Mouse (Mus musculus): ENCODE data around the gene Qprt. TPM values are rescaled to one million over a fixed set of nuclear protein-coding genes. Genes with fewer than 3 reads are reported as not detected.

The Qprt gene
- polyA plus RNA-seq, 1 experiment from 2014 or later: 2.0 TPM

DNA sequence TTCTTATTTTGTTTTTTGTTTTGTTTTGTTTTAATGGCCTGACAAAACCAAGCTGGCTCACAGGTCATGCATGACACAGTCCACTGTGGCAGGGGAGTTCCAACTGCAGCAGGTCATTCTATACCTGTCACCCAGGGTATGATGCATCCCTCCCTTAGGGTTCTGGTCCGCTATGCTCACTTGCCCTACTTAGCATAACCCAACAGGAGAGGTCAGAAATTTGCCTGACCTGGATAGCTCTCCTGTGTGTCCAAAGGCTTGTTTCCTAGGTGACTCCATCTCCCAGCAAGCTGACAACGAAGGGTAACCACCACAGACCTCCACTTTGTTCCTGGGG, 24.2 kb upstream of the Qprt start:
- H3K36me3 ChIP-seq (ENCODE audit: control insufficient read depth, insufficient read depth, low read length): no peaks in the 10 kb centered on the region
- ATAC-seq (ENCODE audit: insufficient read depth, low FRiP score, low TSS enrichment) (no peak), DNase-seq (ENCODE audit: low spot score) (no peak)
- H3K27me3 ChIP-seq (ENCODE audit: control insufficient read depth, insufficient read depth, low read length): no peaks in the 10 kb centered on the region
- no peaks in the 10 kb centered on the region for H3K4me1 ChIP-seq (ENCODE audit: control insufficient read depth, insufficient read depth, low read length)
- H3K4me3 ChIP-seq (ENCODE audit: low read depth, low read length): no peak overlapping the region
- no peaks in the 10 kb centered on the region for H3K9me3 ChIP-seq (ENCODE audit: control insufficient read depth, low read length)
- no peak overlapping the region for H3K4me2 ChIP-seq (ENCODE audit: low read depth)
- H3K27ac ChIP-seq (ENCODE audit: low read depth, low read length): no peak overlapping the region
- WGBS: 66% methylated on average over 2 of the region's 2 CpGs
- no peak overlapping the region for H3K9ac ChIP-seq (ENCODE audit: low read length)

- WGBS: 58% methylated on average over 9 of the region's 9 CpGs
- Histone ChIP-seq H3K4me3 (ENCODE audit: low read depth, low read length) (no peak overlapping the region), H3K4me2 (ENCODE audit: low read depth) (no peak overlapping the region), H3K9me3 (ENCODE audit: control insufficient read depth, low read length) (no peaks in the 10 kb centered on the region), H3K27ac (ENCODE audit: low read depth, low read length) (no peak overlapping the region), H3K36me3 (ENCODE audit: control insufficient read depth, insufficient read depth, low read length) (no peaks in the 10 kb centered on the region), H3K9ac (ENCODE audit: low read length) (no peak overlapping the region), H3K27me3 (ENCODE audit: control insufficient read depth, insufficient read depth, low read length) (no peaks in the 10 kb centered on the region), H3K4me1 (ENCODE audit: control insufficient read depth, insufficient read depth, low read length) (no peaks in the 10 kb centered on the region)
- ATAC-seq (ENCODE audit: insufficient read depth, low FRiP score, low TSS enrichment) (no peak), DNase-seq (ENCODE audit: low spot score) (no peak)
Measured at GRCm38 (mm10) chr7:127145387-127146266, 23.6 kb upstream of the Qprt start.

GRCm38 (mm10) chr7:127144412-127144811, 22.4 kb upstream of the Qprt start:
- DNase-seq (ENCODE audit: low spot score) (no peak), ATAC-seq (ENCODE audit: insufficient read depth, low FRiP score, low TSS enrichment) (no peak)
- Histone ChIP-seq H3K4me3 (ENCODE audit: low read depth, low read length) (no peak overlapping the region), H3K36me3 (ENCODE audit: control insufficient read depth, insufficient read depth, low read length) (no peaks in the 10 kb centered on the region), H3K4me2 (ENCODE audit: low read depth) (no peak overlapping the region), H3K27ac (ENCODE audit: low read depth, low read length) (no peak overlapping the region), H3K9me3 (ENCODE audit: control insufficient read depth, low read length) (no peaks in the 10 kb centered on the region), H3K4me1 (ENCODE audit: control insufficient read depth, insufficient read depth, low read length) (no peaks in the 10 kb centered on the region), H3K9ac (ENCODE audit: low read length) (no peak overlapping the region), H3K27me3 (ENCODE audit: control insufficient read depth, insufficient read depth, low read length) (no peaks in the 10 kb centered on the region)
- WGBS: 87% methylated on average over 7 of the region's 7 CpGs

DNA sequence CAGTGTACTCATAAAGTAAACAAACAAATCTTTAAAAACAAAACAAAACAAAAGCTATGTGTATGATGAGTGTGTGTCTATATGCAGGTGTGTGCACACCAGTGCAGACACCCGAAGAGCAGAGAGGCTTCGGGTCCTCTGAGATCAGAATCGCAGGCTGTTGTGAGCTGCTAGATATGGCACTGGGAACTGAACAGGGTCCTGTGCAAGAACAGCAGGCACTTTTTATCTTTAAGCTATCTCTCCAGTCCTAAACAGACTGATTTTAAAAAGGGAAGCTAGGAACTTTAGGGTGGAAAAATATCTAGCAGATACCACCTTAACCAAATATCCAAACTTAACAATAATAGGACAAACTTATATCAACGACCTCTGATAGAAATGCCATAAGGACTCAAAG, 20.6 kb upstream of the Qprt start:
- ATAC-seq (ENCODE audit: insufficient read depth, low FRiP score, low TSS enrichment): no peak
- H3K9ac ChIP-seq (ENCODE audit: low read length): no peak overlapping the region
- 90% methylated on average over 4 of the region's 4 CpGs for WGBS
- H3K4me3 ChIP-seq (ENCODE audit: low read depth, low read length): no peak overlapping the region
- H3K4me2 ChIP-seq (ENCODE audit: low read depth): no peak overlapping the region
- H3K36me3 ChIP-seq (ENCODE audit: control insufficient read depth, insufficient read depth, low read length): no peaks in the 10 kb centered on the region
- H3K4me1 ChIP-seq (ENCODE audit: control insufficient read depth, insufficient read depth, low read length): no peaks in the 10 kb centered on the region
- DNase-seq (ENCODE audit: low spot score): no peak
- H3K9me3 ChIP-seq (ENCODE audit: control insufficient read depth, low read length): no peaks in the 10 kb centered on the region
- H3K27ac ChIP-seq (ENCODE audit: low read depth, low read length): no peak overlapping the region
- H3K27me3 ChIP-seq (ENCODE audit: control insufficient read depth, insufficient read depth, low read length): no peaks in the 10 kb centered on the region

DNA sequence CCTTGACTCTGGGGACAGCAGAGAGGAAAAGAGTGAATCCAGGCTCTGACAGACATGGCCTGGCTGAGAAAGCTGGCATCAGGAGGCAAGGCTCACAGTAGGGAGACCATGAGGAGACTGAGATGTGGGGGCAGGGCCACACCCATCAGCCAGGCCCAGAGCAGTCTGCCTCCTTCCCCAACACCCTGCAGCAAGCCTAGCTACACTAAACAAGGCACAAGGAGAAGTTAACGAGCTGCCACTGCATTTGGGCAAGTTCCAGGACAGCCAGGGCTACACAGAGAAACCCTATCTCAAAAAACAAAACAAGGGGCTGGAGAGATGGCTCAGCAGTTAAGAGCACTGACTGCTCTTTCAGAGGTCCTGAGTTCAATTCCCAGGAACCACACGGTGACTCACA, 20.2 kb upstream of the Qprt start:
- no peaks in the 10 kb centered on the region for H3K27me3 ChIP-seq (ENCODE audit: control insufficient read depth, insufficient read depth, low read length)
- DNase-seq (ENCODE audit: low spot score): no peak

GRCm38 (mm10) chr7:127140623-127141404, 18.8 kb upstream of the Qprt start:
- no peaks in the 10 kb centered on the region for H3K4me1 ChIP-seq (ENCODE audit: control insufficient read depth, insufficient read depth, low read length)
- H3K4me3 ChIP-seq (ENCODE audit: low read depth, low read length): no peak overlapping the region
- no peaks in the 10 kb centered on the region for H3K36me3 ChIP-seq (ENCODE audit: control insufficient read depth, insufficient read depth, low read length)
- DNase-seq (ENCODE audit: low spot score) (no peak), ATAC-seq (ENCODE audit: insufficient read depth, low FRiP score, low TSS enrichment) (no peak)
- no peaks in the 10 kb centered on the region for H3K27me3 ChIP-seq (ENCODE audit: control insufficient read depth, insufficient read depth, low read length)
- H3K9ac ChIP-seq (ENCODE audit: low read length): no peak overlapping the region
- no peaks in the 10 kb centered on the region for H3K9me3 ChIP-seq (ENCODE audit: control insufficient read depth, low read length)
- no peak overlapping the region for H3K27ac ChIP-seq (ENCODE audit: low read depth, low read length)
- 75% methylated on average over 7 of the region's 7 CpGs for WGBS
- H3K4me2 ChIP-seq (ENCODE audit: low read depth): no peak overlapping the region

More for the DNA sequence above, 20.2 kb upstream of the Qprt start:
- Histone ChIP-seq H3K4me2 (ENCODE audit: low read depth) (no peak overlapping the region), H3K4me1 (ENCODE audit: control insufficient read depth, insufficient read depth, low read length) (no peaks in the 10 kb centered on the region), H3K9ac (ENCODE audit: low read length) (no peak overlapping the region), H3K36me3 (ENCODE audit: control insufficient read depth, insufficient read depth, low read length) (no peaks in the 10 kb centered on the region), H3K4me3 (ENCODE audit: low read depth, low read length) (no peak overlapping the region), H3K27ac (ENCODE audit: low read depth, low read length) (no peak overlapping the region), H3K9me3 (ENCODE audit: control insufficient read depth, low read length) (no peaks in the 10 kb centered on the region)
- WGBS: 60% methylated on average over 2 of the region's 2 CpGs
- ATAC-seq (ENCODE audit: insufficient read depth, low FRiP score, low TSS enrichment): no peak

DNA sequence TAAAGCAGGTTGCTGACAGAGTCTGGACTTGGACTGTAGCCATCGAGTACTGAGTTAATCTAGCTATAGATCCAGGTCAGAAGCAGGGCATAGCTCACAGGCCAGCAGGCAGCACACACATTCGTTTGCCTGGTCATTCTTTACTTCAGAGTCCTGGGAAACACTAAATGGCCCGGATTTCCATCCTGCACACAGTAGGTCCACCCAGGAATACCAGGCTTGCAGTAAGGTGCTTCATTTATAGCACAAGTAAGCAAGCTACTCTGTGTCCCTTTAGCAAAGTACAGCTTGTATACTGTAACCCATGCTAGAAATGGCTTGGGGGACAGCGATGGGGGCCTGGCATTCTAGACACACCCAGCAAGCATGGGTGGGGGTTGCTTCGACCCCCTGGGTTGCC, 17.5 kb upstream of the Qprt start:
- Histone ChIP-seq H3K27ac (ENCODE audit: low read depth, low read length) (no peak overlapping the region), H3K4me3 (ENCODE audit: low read depth, low read length) (no peak overlapping the region), H3K36me3 (ENCODE audit: control insufficient read depth, insufficient read depth, low read length) (no peaks in the 10 kb centered on the region), H3K4me1 (ENCODE audit: control insufficient read depth, insufficient read depth, low read length) (no peaks in the 10 kb centered on the region), H3K4me2 (ENCODE audit: low read depth) (no peak overlapping the region), H3K27me3 (ENCODE audit: control insufficient read depth, insufficient read depth, low read length) (no peaks in the 10 kb centered on the region), H3K9ac (ENCODE audit: low read length) (no peak overlapping the region), H3K9me3 (ENCODE audit: control insufficient read depth, low read length) (no peaks in the 10 kb centered on the region)
- ATAC-seq (ENCODE audit: insufficient read depth, low FRiP score, low TSS enrichment) (no peak), DNase-seq (ENCODE audit: low spot score) (no peak)
- 64% methylated on average over 5 of the region's 5 CpGs for WGBS

- ATAC-seq (ENCODE audit: insufficient read depth, low FRiP score, low TSS enrichment): no peak
- Histone ChIP-seq H3K27ac (ENCODE audit: low read depth, low read length) (no peak overlapping the region), H3K4me3 (ENCODE audit: low read depth, low read length) (no peak overlapping the region), H3K9ac (ENCODE audit: low read length) (no peak overlapping the region), H3K9me3 (ENCODE audit: control insufficient read depth, low read length) (no peaks in the 10 kb centered on the region), H3K4me2 (ENCODE audit: low read depth) (no peak overlapping the region), H3K4me1 (ENCODE audit: control insufficient read depth, insufficient read depth, low read length) (no peaks in the 10 kb centered on the region), H3K36me3 (ENCODE audit: control insufficient read depth, insufficient read depth, low read length) (no peaks in the 10 kb centered on the region), H3K27me3 (ENCODE audit: control insufficient read depth, insufficient read depth, low read length) (no peaks in the 10 kb centered on the region)
- no peak for DNase-seq (ENCODE audit: low spot score)
- 91% methylated on average over 7 of the region's 7 CpGs for WGBS
Measured at GRCm38 (mm10) chr7:127139100-127139499, 17.1 kb upstream of the Qprt start.

All from neural tube, embryonic 11.5 days (tissue).